Mouse (Mus musculus) embryonic fibroblast, embryonic 13.5 days (primary cell): ENCODE measurements around the gene Slc23a4.

ENCODE experiments used
- CTCF ChIP-seq: IDR thresholded peaks from 2 replicates; pipeline ENCODE4 v1.5.1; 2011; ENCODE audit warnings: mild to moderate bottlenecking, control low read depth, low read length, moderate library complexity, borderline replicate concordance; ENCODE audit not compliant: insufficient read depth
- POLR2A ChIP-seq: IDR thresholded peaks from 2 replicates; pipeline ENCODE4 v1.6.1; 2011; ENCODE audit warnings: low read depth, mild to moderate bottlenecking, control low read depth, low read length, moderate library complexity

GRCm38 (mm10) chr6:34994692-34995091 is 6.5 kb upstream of the Slc23a4 start:
- TF ChIP-seq CTCF = no peak
- TF ChIP-seq POLR2A = no peak
